14 mouse cellular contexts compared by ENCODE assay signal in genomic region chr19:47524905-47525304, GRCm38 (mm10).
"Had no signal": no experiment of that assay in that cellular context is flagged by ENCODE, and none has a peak within 500 bp of the region (broad histone marks: within the 10 kb centered on the region; RNA-seq: fewer than 3 reads in every experiment).

No protein-coding gene starts in this region.

- ATAC-seq: intestine, embryonic 15.5 days; lung, postnatal 0 days; midbrain, embryonic 16.5 days had no signal

- H3K27ac ChIP-seq: intestine, embryonic 15.5 days; limb, embryonic 13.5 days; liver, embryonic 15.5 days; stomach, postnatal 0 days had no signal

- H3K27me3 ChIP-seq: intestine, embryonic 15.5 days; limb, embryonic 13.5 days; liver, embryonic 15.5 days; megakaryocyte, embryonic 14.5 days had no signal

- DNase-seq: kidney, adult 18-20 months; kidney, postnatal 10 days; left cerebral cortex, postnatal 4 days; lung, adult 2 months; lung, postnatal 36 days; right cerebral cortex, adult 18-20 months; right cerebral cortex, postnatal 25 days had no signal

- H3K4me3 ChIP-seq: intestine, embryonic 15.5 days; limb, embryonic 13.5 days; liver, embryonic 15.5 days; megakaryocyte, embryonic 14.5 days had no signal
